Mouse (Mus musculus) spleen, adult 2 months (tissue): ENCODE measurements at regions not wholly inside any gene's neighbourhood (a gene's known extent, or its start where the extent isn't known, plus 50 kb on each side); places are given as distances from the start of the nearest gene placed in this dataset.

Experiments used
- CTCF ChIP-seq: fragments of 200-500 bp; IDR thresholded peaks from 2 replicates; pipeline ENCODE4 v1.5.1; 2011; ENCODE audit warnings: mild to moderate bottlenecking, inconsistent platforms; ENCODE audit not compliant: insufficient read depth, insufficient read length, insufficient replicate concordance; ENCODE audit errors: extremely low read depth
- POLR2A ChIP-seq: fragments of 200-500 bp; IDR thresholded peaks from 2 replicates; pipeline ENCODE4 v1.6.1; 2011; ENCODE audit warnings: low read depth, low read length, inconsistent platforms

GRCm38 (mm10) chr9:83253789-83254188 lies 107.3 kb upstream of the Hmgn3 start:
- TF ChIP-seq CTCF = no peak
- no peak for TF ChIP-seq POLR2A
